Mouse (Mus musculus): ENCODE data around the gene Gabrb2.
A peak's percentile ranks its signal among the peaks of the same experiment; 100 is the strongest.

Gene Gabrb2

DNA sequence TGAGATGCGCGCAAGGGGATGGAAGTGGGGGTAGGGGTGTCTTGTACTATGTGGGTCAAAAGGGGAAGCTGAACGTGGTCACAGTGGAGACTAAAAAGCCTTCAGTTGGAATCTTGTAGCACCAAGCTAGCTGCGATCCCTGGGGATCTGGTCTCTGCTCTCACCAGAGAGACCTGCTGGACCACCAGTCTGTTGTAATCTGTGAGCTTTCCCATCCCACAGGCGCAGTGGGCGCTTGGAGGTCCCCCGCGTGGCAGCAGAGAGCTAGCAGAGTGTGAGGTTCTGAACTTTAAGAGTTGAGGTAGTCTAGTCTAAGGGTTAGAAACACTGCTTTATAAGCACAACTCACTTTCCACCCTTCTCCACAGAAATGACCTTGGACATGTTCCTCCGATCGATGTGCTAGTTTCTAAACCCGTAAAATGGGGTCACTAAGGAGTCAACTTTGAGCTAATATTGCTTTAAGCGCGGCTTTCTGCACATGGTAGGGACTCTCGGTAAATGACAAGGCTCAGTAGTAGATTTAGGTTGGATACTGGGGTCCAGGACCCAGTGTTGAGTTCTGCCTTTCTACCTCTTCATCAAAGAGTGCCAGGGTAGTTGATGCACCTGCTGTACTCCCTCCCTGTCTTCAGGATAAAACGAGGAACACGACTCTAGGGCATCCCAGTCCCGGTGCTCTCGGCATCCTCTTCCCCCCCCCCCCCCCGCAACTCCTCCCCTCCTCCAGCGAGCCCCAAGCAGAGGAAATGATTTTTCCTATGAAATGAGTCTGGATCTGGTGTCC is at the start of gene Gabrb2:
Gabrb2 (plus strand) TSS at position 762 of the 787 bp plus-strand sequence.
- DNase-seq (ENCODE audit: low spot score), result no peak

DNA sequence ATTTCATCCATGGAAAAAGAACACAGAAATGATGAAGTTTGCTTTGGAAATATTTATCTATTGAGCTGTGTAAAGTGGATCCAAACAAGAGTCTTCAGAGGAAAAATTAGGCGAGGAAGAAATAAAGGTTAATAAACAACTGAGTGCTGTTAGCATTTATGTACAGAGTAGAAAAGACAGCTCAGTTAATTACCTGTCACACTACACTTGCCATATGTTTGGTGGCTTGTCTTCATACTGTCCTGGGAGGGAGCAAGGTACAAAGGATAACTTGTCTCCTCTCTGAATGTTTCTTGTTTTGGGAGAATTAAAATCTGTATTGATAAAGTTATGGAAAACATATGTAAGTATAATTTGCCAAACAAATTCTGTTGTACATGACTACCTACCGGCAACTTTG is 40.6 kb upstream of the Gabrb2 start:
- no peak for DNase-seq (ENCODE audit: low spot score)

DNA sequence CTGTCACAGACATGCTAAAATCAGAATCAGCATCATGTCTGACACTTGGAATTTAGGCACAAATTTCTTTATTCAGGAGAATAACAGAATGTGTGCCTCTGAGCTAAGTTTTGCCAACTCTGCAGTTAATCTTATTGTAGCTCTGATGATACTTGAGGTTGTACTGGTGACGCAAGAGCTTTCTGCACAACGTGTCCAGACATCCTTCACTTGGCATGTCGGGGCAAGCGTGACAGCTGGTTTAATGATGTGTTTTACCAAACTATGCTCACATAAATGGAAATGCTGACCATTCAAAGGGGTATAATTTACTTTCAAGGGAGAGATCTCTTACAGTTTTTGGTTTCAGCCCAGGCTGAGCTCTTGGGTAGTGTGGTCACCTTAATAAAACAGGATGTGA is 33.1 kb upstream of the Gabrb2 start:
- DNase-seq (ENCODE audit: low spot score), result no peak

DNA sequence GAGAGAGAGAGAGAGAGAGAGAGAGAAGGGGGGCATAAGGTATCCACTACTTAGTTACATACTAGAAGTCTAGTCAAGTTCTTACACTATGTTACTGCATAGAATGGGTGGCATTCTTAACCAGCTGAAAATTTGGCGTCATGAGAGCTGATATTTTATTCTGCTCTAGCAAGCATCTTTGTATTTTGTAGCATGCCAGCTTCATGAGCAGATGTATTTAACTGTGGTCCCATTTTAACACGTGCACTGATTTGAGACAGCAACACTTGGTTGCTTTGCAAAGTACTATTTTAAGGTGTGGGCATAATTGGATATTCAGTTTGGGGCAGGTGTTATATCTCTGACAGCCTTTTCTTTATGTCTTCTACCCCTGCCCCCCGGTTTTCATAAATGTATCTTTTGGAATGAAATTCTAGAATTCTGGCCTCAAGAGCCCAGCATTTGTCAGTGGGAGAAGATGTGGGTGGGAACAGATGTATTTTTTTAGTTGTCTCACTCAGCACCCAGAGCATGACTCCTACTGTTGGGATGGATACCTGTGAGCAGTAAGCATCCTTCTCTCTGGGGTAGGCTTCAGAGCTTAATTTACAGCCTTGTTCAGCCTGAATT is 28.8 kb upstream of the Gabrb2 start:
- DNase-seq (ENCODE audit: low spot score), result peak; percentile 35

DNA sequence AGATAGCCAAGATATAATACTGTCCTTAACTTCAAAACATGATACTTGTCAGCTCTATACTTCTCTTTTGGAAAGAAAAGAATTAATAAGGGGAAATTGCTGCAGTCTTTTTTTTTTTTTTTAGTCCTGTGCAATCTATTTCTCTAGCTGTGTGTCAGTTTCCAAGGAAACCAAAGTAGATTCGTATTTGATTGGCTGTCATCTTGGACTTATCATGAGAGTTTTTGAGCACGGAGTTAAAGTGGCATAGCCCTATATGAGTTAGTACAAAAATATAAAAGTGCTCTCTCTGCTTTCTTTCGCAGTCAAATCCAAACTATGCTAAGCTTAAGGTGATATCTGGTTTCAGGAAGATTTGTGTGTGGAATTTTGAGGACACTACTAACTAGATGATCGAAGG is 26.1 kb upstream of the Gabrb2 start:
- DNase-seq (ENCODE audit: low spot score), result no peak

DNA sequence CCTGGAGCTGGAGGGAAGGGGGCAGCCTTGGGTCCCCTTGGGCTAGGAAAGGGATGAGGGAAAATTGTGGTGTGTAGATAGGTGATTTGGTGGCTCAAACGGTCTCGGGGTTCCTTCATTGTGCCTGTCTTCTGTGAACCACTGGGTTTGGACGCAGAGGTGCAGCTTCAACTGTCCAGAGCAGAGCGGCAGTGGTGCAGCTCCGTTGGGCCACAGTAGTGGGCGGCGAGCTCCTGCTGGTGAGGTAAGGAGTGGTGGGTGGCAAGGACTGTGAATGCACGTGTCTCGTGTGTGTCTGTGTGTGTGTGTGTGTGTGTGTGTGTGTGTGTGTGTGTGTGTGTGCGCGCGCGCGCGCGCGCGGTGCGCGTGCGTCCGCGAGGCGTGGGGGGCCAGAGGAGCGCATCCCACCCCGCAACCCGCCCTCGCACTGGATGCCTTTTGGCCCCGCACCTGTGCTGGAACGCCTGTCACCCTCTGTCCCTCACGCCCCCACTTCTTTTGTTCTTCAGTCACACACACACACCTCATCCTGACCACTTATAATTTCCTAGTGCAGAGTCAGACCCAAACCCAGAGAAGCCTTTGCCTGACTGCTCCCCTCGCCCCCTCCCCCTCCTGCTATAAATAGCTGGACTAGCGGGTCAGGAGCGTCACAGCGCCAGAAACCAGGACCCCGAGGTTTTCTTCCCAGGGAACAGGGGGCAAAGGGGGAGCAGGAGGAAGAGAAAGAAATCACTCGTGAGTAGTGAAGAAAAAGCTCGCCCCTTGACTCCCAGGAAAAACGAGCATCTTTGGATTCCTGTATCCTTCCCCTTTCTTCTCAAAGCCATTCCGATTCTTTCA is 455 bp downstream of the Gabrb2 start:
- no peak for DNase-seq (ENCODE audit: low spot score)

DNA sequence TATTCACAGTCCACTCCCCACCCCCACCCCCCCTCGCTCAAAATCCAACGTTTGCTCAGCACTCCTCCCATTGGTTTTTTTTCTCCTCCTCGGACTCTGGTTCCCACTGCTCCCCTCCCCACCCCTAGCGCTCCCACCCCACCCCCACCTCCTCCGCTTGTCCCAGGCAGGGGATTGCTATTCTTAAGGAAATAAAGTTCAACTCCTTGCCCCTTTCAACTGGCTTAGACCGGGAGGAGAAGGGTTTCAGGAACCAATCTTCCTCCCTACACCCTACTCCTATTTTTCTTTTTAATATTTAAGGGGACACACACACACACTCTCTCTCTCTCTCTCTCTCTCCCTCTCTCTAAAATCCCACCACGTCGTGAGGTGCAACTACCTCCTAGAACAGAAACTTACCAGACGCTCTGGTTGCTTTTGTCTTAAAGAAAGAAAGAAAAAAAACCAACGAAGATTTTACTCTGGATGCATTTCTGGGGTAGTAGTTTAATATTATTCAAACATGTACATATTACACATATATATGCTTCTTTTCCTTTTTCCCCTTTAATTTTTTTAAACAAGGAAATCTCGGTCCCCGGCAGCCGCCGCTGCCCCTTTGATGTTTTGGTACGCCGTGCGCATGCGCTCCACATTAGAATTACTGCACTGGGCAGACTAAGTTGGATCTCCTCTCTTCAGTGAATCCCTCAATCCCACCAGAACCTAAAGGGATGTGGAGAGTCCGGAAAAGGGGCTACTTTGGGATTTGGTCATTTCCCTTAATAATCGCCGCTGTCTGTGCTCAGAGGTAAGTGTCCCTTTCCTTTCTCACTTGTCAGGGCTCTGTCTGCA is 1.3 kb downstream of the Gabrb2 start:
- DNase-seq (ENCODE audit: low spot score), result no peak

DNA sequence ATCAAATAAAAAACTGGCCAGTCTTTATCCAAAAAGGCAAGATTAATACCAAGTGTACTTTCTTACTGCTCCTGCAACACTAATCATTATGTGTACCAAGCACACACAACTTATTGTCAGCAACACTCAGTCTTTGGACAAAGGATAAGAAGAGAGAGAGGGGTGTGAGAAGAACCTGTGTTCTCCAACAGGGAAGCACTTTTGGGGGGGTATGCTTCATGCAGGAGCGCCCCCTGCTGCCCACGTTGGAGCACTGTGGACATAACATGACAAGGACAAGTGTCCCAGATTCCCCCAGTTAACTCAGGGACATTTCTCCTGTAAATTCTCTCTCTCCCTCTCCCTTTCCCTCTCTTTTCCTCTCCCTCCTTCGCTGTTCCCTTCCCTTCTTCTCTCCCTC is 3.7 kb downstream of the Gabrb2 start:
- DNase-seq (ENCODE audit: low spot score), result no peak

DNA sequence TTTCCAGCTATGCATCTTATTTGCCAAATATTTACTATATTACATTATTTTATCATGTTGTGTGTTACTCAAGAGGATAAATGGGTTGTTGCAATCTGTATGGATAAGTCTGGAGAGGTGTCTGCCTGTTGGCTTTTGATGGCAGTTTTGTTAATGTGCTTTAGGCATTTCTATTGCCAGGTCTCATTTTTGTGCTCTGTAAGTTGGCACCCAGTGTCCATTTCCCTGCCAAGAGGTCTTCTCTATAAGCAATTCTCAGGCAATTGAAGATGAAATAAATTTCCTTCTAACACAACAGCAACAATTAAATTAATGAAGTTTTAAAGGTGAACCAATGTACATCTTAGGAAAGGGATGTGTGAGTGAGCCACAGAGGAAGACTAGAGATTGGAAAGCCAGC is 11.9 kb downstream of the Gabrb2 start:
- DNase-seq (ENCODE audit: low spot score), result no peak

DNA sequence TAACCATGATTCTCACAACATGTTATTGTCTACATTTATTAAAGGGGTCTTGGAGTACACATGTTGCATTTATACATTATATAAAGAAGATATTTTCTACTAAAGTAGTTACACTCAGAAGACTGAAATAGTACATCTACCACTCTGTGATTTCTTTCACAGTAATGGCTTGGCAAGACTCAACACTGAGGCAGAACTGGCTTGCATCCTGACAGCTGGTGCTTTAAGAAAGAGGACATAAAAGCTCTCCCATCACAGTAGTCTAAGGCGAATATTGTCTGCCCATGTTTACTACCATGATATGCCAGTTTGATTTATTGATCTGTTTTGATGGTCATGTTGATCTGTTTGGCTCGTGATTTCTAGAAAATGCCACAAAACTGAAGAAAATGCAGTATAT is 19.4 kb downstream of the Gabrb2 start:
- no peak for DNase-seq (ENCODE audit: low spot score)

DNA sequence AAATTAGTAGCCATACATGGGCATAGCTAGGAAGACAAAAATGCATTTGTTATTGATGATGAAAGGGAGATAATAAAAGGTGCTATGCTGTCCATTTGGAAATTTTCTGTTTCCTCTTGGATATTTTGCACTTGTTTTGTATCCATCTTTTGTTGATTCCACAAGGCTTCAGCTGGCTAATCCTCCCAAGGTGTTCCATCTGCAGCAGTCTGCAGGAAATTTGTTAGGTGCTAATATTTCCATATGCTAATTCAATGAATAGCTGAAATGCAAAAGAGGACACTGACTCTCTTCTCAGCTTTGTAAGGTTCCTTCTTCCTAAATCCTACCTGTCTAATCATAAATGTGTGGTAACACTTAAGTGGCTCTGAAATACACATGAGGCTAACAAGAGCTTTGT is 24.1 kb downstream of the Gabrb2 start:
- DNase-seq (ENCODE audit: low spot score), result no peak

DNA sequence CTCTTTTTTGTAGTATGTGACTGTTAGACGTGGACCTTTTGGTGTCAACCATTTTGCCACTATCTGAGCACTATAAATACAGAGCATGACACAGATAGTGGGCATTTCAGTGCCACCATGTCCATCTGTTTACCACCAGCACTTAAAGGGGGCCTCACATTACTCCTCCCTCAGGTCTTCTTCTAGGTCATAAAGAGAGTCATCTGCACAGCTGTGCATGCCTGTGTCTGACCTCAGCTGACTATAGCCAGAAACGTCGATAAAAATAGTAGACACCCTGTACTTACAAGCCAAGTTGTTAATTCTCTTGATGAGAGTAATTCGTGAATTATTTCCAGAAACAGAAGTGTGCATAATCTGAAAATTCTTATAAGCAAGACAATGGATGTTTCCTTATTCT is 29.4 kb downstream of the Gabrb2 start:
- DNase-seq (ENCODE audit: low spot score), result no peak

DNA sequence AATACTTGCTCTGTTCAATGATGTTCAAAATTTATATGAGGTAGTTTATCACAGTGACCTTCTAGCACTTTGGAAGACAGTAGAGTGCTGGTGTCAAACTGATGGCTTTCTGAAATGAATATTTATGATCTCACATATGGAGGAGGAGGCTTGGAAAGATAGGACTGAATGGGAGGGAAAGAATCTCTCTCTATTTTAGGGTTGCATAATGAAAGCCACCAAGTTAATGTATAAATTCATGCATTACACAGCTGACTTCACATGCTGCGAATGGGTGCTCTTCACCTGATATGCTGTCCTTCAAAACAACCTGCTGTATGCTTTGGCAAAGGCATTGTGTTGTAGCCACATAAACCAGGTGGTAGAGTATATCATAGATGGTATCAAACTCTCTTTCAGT is 44.6 kb downstream of the Gabrb2 start:
- DNase-seq (ENCODE audit: low spot score), result peak; percentile 12

DNA sequence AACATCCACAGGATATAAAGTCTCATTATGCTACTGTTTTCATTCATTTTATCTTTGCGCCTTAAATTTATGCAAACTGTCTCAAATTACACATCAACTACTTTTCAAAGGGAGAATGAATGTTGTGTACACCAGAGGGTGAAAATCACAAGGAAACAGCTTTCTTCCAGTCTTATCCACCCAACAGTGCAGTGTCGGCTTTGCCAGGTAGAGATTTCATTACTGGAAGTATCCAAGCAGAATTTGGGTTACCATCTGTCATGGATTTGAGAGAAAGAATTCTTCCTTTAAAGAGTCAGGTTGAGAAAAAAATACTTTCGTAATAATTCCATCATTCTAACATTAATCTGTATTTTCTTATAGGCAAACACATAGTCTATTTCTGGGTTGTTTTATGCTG is 48.8 kb downstream of the Gabrb2 start:
- DNase-seq (ENCODE audit: low spot score), result peak; percentile 4

DNA sequence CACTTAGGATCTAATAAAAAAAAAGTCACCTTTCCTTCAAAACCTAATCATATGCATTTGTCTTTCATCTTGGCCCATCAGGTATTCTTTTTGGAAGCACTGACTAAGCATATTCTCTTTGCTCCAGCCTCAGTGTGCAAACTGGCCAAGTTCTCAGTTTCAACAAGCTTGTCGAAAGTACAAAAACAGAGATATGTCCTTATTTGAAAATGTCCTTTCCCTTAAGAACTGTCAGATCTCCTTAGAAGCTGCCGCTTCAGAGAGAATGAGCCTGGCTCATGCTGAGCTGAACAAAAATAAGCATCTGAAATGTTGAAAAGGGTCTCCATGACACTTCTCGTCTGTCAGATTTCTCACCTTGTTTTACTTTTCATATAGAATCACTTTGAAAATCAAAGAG is 55.0 kb downstream of the Gabrb2 start:
- DNase-seq (ENCODE audit: low spot score), result no peak

DNA sequence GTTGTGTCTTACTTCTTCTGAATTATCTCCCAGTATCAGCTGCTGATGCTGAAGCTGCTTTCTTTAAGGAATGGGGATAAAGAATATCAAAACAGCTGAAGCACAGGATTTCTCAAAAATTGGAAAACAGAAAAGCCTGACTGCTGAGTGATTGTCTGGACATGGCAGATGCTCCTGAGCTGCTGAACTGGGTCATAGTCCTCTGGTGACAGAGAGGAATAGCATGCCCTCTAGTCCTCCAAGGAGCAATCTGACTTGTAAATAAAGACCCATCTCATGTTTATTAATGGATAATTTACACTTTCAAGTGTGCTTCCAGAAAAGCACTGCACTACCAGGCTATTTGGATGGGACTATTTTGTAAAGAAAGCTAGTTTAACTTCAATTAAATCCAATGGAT is 68.1 kb downstream of the Gabrb2 start:
- no peak for DNase-seq (ENCODE audit: low spot score)

DNA sequence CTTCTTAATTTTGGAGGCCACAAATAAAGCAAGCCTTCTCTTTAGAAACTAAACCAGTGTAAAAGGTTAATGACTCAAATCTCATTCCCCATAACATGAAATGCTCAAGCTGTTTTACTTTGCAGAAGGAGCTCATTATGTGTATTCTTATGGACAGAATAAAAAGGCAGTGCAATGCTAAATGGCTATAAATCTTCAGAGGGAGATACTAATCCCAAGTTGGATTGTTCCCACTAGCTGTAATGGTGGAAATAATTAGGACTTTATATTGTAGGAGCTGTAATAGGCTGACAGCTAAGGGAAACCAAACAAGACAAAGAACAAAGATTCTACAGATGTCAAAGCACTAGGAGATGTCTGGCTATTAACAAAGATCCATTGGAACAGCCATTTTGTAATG is 81.6 kb downstream of the Gabrb2 start:
- no peak for DNase-seq (ENCODE audit: low spot score)

DNA sequence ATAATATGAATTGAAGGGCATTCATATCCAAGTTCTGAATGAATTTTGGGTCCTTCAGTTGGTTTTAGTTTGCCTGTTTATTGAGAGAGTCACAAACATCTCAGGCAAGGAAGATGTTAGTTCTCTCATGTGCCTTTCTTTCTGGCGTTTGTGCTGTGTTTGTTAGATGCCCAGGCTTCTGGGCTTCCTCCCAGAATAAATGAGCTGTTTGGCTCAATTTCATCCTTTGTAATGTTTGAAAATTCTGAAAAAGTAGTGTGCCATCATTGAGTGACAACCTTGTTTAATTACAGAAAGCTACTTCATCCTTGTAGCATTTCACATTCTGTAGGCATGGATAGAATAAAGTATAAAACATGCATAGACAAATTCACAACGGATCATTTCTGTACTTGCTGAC is 85.9 kb downstream of the Gabrb2 start:
- no peak for DNase-seq (ENCODE audit: low spot score)

DNA sequence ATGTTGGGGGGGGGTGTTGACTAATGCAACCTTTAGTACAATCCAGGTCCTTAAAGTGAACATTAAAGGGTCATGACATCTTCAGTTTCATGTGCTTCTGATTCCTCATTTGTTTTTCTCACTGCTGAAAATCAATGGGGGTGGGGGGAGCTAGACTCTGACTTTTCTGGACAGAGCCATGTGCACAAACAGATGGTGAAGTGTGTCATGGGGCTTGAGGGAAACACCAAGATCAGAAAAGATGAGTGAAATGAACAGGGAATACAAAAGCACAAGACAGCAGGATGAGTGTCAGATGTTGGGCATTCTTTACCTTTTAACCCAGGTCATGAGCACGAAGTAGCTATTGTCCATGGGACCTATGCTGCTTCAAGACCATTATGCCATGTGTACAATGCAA is 86.4 kb downstream of the Gabrb2 start:
- no peak for DNase-seq (ENCODE audit: low spot score)

DNA sequence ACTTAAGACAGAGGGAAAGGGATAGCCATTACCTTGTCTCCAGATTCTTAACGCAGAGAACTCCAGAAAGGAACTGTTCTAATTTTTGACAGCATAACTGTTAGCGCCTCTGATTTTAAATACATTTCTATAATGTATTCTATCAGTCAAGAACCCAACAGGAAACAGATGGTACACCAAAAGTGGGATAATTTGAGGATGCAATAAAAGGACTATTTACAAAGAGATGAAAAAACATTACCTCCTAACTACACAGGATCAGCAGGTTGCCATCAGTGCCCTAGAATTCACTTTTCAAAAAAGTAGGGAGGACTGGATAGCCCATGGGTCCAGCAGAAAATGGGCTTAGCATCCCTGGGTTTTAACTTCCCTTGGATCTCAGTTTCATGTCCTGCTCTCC is 102.4 kb downstream of the Gabrb2 start:
- DNase-seq (ENCODE audit: low spot score), result no peak

DNA sequence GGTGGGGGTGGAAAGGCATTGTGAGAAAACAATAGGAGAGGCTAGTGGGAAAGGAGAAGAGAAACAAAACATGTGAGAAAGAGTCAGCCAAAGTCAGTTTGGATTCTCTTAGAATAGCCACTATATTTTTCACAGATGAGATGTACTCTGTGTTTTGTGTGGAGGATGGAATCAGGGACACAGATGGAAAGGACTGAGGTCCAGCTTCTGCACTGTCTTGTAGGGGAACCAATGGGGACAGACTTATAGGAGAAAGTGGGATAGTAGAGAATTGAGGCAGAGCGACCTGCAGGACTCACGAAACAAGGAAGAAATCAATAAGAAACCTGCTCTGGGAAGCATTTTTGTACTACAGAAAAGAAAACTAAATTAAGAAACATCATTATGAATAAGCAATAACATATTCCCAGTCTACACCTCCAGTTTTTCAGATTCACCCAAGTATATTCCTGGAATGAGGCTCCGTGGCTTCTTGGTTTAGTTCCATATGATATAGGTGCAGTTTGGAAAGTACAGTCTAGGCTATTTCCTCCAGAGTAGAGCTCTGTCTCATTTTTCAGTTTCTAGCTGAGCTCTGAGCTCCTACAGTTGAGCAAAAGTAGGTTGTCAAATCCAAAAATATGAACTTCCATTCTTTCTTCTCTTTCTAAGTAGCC is 108.8 kb downstream of the Gabrb2 start:
- peak; percentile 26 for DNase-seq (ENCODE audit: low spot score)

DNA sequence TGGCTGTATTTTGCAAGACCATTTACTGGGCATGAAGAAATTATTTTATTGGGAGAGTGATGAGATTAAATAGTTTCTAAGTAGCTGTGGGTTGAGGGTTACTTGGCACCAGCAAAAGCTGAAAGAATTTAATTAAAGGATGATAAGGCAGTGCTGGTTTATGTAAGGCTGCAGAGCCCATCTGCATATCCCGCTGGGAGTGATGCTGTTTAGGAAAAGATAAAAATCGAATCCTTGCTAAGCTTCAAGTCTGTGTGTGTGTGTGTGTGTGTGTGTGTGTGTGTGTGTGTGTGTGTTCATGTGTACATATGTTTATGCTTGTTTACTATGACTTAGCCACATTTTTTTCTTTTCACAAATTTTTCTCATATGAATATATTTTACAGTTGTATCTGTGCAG is 113.0 kb downstream of the Gabrb2 start:
- no peak for DNase-seq (ENCODE audit: low spot score)
